In genomic region chr15:79951730-79952503, GRCm38 (mm10) we compare ENCODE assay signal across 9 mouse cellular contexts. TPM values are rescaled to one million over a fixed set of nuclear protein-coding genes. Genes with fewer than 3 reads are reported as not detected.
DNase-seq lines count a peak whose midpoint lies in the region; ATAC-seq and TF ChIP-seq lines count a peak whose summit lies in the region.
"Had no signal": no experiment of that assay in that cellular context is flagged by ENCODE, and none has a peak within 500 bp of the region (broad histone marks: within the 10 kb centered on the region; RNA-seq: fewer than 3 reads in every experiment).

No protein-coding gene starts in this region.

- no peak overlapping the region for H3K4me2 ChIP-seq in midbrain, embryonic 16.5 days (ENCODE audit: low read length)
- H3K4me2 ChIP-seq in embryonic facial prominence, embryonic 14.5 days (ENCODE audit: low read depth, low read length): no peak overlapping the region; the same call in 1 of the 2 replicates
- no peak overlapping the region for H3K4me2 ChIP-seq in intestine, embryonic 14.5 days (ENCODE audit: low read length)
- H3K4me2 ChIP-seq in lung, embryonic 14.5 days: peak overlapping the region; percentile 42; the same call in 1 of the 2 replicates

- peaks cover 22% of the 10 kb centered on the region; the same call in 1 of the 2 replicates for H3K27me3 ChIP-seq in midbrain, embryonic 10.5 days (ENCODE audit: low read depth, poor library complexity, severe bottlenecking)
- no peaks in the 10 kb centered on the region for H3K27me3 ChIP-seq in midbrain, embryonic 16.5 days (ENCODE audit: control insufficient read depth, insufficient read depth, low read depth, low read length)
- no peaks in the 10 kb centered on the region for H3K27me3 ChIP-seq in embryonic facial prominence, embryonic 14.5 days (replicated peaks; ENCODE audit: control insufficient read depth, insufficient read depth, low read length)
- no peaks in the 10 kb centered on the region for H3K27me3 ChIP-seq in intestine, embryonic 14.5 days (replicated peaks; ENCODE audit: control insufficient read depth, insufficient read depth, low read length)
- no peaks in the 10 kb centered on the region for H3K27me3 ChIP-seq in lung, embryonic 14.5 days (ENCODE audit: insufficient read depth, low read length)

- no peak overlapping the region for H3K9ac ChIP-seq in midbrain, embryonic 16.5 days (ENCODE audit: low read depth, low read length)
- peak overlapping the region; percentile 20; the same call in 1 of the 2 replicates for H3K9ac ChIP-seq in embryonic facial prominence, embryonic 14.5 days (ENCODE audit: low read depth, low read length)
- no peak overlapping the region for H3K9ac ChIP-seq in intestine, embryonic 14.5 days (ENCODE audit: low read length)
- peak overlapping the region; percentile 35; the same call in 1 of the 2 replicates for H3K9ac ChIP-seq in lung, embryonic 14.5 days
- H3K9ac ChIP-seq: liver, embryonic 14.5 days had no signal

- intact Hi-C loops in left cerebral cortex, postnatal 4 days (cut with DNase I): no loop called here

- H3K9me3 ChIP-seq in midbrain, embryonic 10.5 days (replicated peaks): no peaks in the 10 kb centered on the region
- H3K9me3 ChIP-seq in midbrain, embryonic 16.5 days (replicated peaks; ENCODE audit: control insufficient read depth, low read length, poor library complexity, severe bottlenecking): no peaks in the 10 kb centered on the region
- H3K9me3 ChIP-seq in embryonic facial prominence, embryonic 14.5 days (ENCODE audit: control insufficient read depth, low read length): no peaks in the 10 kb centered on the region
- no peaks in the 10 kb centered on the region; the same call in 1 of the 2 replicates for H3K9me3 ChIP-seq in intestine, embryonic 14.5 days (ENCODE audit: control insufficient read depth, low read length)
- H3K9me3 ChIP-seq in lung, embryonic 14.5 days (ENCODE audit: low read depth, low read length): no peaks in the 10 kb centered on the region

- H3K4me3 ChIP-seq in midbrain, embryonic 10.5 days: no peak overlapping the region
- H3K4me3 ChIP-seq in midbrain, embryonic 16.5 days (ENCODE audit: low read depth, low read length): no peak overlapping the region
- no peak overlapping the region for H3K4me3 ChIP-seq in embryonic facial prominence, embryonic 14.5 days (ENCODE audit: low read depth, low read length)
- no peak overlapping the region for H3K4me3 ChIP-seq in intestine, embryonic 14.5 days (ENCODE audit: low read depth, low read length)
- H3K4me3 ChIP-seq in lung, embryonic 14.5 days (ENCODE audit: low read depth, low read length): no peak overlapping the region

- 0 out of 2 replicates have a peak overlapping the region, but pooled peaks have one; percentile 78 for H3K27ac ChIP-seq in midbrain, embryonic 10.5 days (replicated peaks)
- no peak overlapping the region for H3K27ac ChIP-seq in midbrain, embryonic 16.5 days (ENCODE audit: low read length)
- peak overlapping the region; percentile 65; the same call in 1 of the 2 replicates for H3K27ac ChIP-seq in embryonic facial prominence, embryonic 14.5 days (replicated peaks; ENCODE audit: low read depth, low read length)
- H3K27ac ChIP-seq in intestine, embryonic 14.5 days (ENCODE audit: low read depth): peak overlapping the region; percentile 64
- peak overlapping the region; percentile 79 for H3K27ac ChIP-seq in lung, embryonic 14.5 days (ENCODE audit: low read depth)
- H3K27ac ChIP-seq: liver, embryonic 14.5 days had no signal

- no peak for TF ChIP-seq CTCF in lung, embryonic 14.5 days (IDR thresholded peaks at IDR 0.05; ENCODE audit: low read depth)

- no peak for ATAC-seq in midbrain, embryonic 16.5 days
- ATAC-seq in embryonic facial prominence, embryonic 14.5 days (ENCODE audit: low read depth): peak; percentile 20; the same call in 1 of the 2 replicates
- ATAC-seq in intestine, embryonic 14.5 days (replicated peaks; ENCODE audit: low FRiP score, low TSS enrichment, low read depth): no peak
- peak; percentile 50 for ATAC-seq in lung, embryonic 14.5 days (ENCODE audit: insufficient read depth)
- ATAC-seq in cerebellum, adult (ENCODE audit: insufficient number of reproducible peaks, low FRiP score, low TSS enrichment): no peak

- H3K36me3 ChIP-seq in midbrain, embryonic 10.5 days: no peaks in the 10 kb centered on the region
- no peaks in the 10 kb centered on the region for H3K36me3 ChIP-seq in midbrain, embryonic 16.5 days (ENCODE audit: control insufficient read depth, insufficient read depth, low read length)
- no peaks in the 10 kb centered on the region for H3K36me3 ChIP-seq in embryonic facial prominence, embryonic 14.5 days (ENCODE audit: control insufficient read depth, insufficient read depth, low read length)
- H3K36me3 ChIP-seq in intestine, embryonic 14.5 days (ENCODE audit: control insufficient read depth, insufficient read depth, low read length): no peaks in the 10 kb centered on the region
- H3K36me3 ChIP-seq in lung, embryonic 14.5 days (ENCODE audit: insufficient read depth): no peaks in the 10 kb centered on the region

- H3K4me1 ChIP-seq in midbrain, embryonic 10.5 days: peaks cover 40% of the 10 kb centered on the region
- peaks cover 20% of the 10 kb centered on the region for H3K4me1 ChIP-seq in midbrain, embryonic 16.5 days (ENCODE audit: control insufficient read depth, insufficient read depth, low read length)
- H3K4me1 ChIP-seq in embryonic facial prominence, embryonic 14.5 days (ENCODE audit: control insufficient read depth, insufficient read depth, low read length): peaks cover 29% of the 10 kb centered on the region
- peaks cover 33% of the 10 kb centered on the region for H3K4me1 ChIP-seq in intestine, embryonic 14.5 days (replicated peaks; ENCODE audit: control insufficient read depth, insufficient read depth, low read length)
- peaks cover 30% of the 10 kb centered on the region for H3K4me1 ChIP-seq in lung, embryonic 14.5 days (ENCODE audit: insufficient read depth)

- WGBS in midbrain, embryonic 10.5 days: 63% methylated on average over 14 of the region's 14 CpGs
- 51% methylated on average over 14 of the region's 14 CpGs for WGBS in midbrain, embryonic 16.5 days
- 28% methylated on average over 14 of the region's 14 CpGs for WGBS in embryonic facial prominence, embryonic 14.5 days
- 29% methylated on average over 14 of the region's 14 CpGs for WGBS in intestine, embryonic 14.5 days
- 19% methylated on average over 14 of the region's 14 CpGs for WGBS in lung, embryonic 14.5 days

- no peak for DNase-seq in midbrain, embryonic 10.5 days (ENCODE audit: low spot score)
- DNase-seq in embryonic facial prominence, embryonic 14.5 days (ENCODE audit: low spot score): peak; percentile 80
- DNase-seq in intestine, embryonic 14.5 days (ENCODE audit: low spot score): no peak
- DNase-seq in lung, embryonic 14.5 days: peak; percentile 82
- DNase-seq in right cerebral cortex, postnatal 36 days (ENCODE audit: low spot score in 2 of 2): no peak
- no peak for DNase-seq in left cerebral cortex, postnatal 4 days

RNA-seq across cellular contexts. Expression of gene Cbx7, which starts 19.0 kb away (rescaled TPM):
- 2.9 and 3.5 TPM in 2 replicates for polyA plus RNA-seq in midbrain, embryonic 10.5 days (2016; fragmentation: Nextera tagmentation; extraction: Ambion mirVana)
- 4.8 and 5.0 TPM in 2 replicates for polyA plus RNA-seq in midbrain, embryonic 16.5 days (2015; fragmentation: Nextera tagmentation; extraction: Ambion mirVana)
- polyA plus RNA-seq in embryonic facial prominence, embryonic 14.5 days (2014; fragmentation: Nextera tagmentation; extraction: Ambion mirVana): 1.5 and 1.8 TPM in 2 replicates
- 4.6 and 6.2 TPM in 2 replicates for polyA plus RNA-seq in intestine, embryonic 14.5 days (2014; fragmentation: Nextera tagmentation; extraction: Ambion mirVana)
- polyA plus RNA-seq in lung, embryonic 14.5 days (2014; fragmentation: Nextera tagmentation; extraction: Ambion mirVana): 2.3 TPM in 2 replicates
- total RNA-seq in left cerebral cortex, postnatal 4 days (2021): 1 to 10 TPM; 5.6 to 6.8 TPM

Comparison
In these comparisons a context has a peak if more than half of its experiments do, and no peak if none do; other contexts are left out.
1. DNase-seq: peak in embryonic facial prominence, embryonic 14.5 days (single experiment) and lung, embryonic 14.5 days (single experiment); none in midbrain, embryonic 10.5 days (single experiment), intestine, embryonic 14.5 days (single experiment), right cerebral cortex, postnatal 36 days (0 of 2) and left cerebral cortex, postnatal 4 days (single experiment).
2. ATAC-seq: peak in embryonic facial prominence, embryonic 14.5 days (single experiment) and lung, embryonic 14.5 days (single experiment); none in midbrain, embryonic 16.5 days (single experiment), intestine, embryonic 14.5 days (single experiment) and cerebellum, adult (single experiment).
3. H3K9ac ChIP-seq: peak in embryonic facial prominence, embryonic 14.5 days (single experiment) and lung, embryonic 14.5 days (single experiment); none in midbrain, embryonic 16.5 days (single experiment) and intestine, embryonic 14.5 days (single experiment).